Mouse (Mus musculus): ENCODE data around the gene Gtf2h4. TPM values are rescaled to one million over a fixed set of nuclear protein-coding genes. Genes with fewer than 3 reads are reported as not detected.

Gene Gtf2h4
- total and polyA plus RNA-seq, 3 experiments: 76.3 to 97.6 TPM; not detected in 1

DNA sequence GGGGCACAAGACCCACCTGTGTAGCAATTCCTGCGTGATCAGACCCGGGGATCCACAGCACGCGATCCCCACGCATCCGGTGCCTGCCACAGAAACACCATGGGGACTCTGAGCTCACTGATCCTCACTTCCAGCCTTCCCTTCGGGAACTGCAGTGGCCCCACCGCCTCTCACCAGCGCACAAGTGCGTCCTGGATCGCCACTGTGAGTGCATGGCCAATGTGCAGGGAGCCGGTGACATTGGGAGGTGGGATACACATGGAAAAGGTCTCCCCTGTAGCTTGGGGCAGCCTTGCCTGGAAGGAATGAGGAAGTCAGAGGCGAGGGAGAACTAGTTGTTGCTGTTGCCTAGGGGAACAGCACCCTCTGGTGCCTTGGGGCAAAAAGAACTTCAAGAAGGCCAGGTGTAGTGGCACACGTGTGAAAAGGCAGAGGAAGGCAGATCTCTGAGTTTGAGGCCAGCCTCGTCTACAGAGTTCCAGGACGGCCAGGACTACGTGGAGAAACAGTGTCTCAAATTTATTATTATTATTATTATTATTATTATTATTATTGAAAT, 7.5 kb downstream of the Gtf2h4 start:
- peaks cover 6% of the 10 kb centered on the region for H3K79me2 ChIP-seq (ENCODE audit: control insufficient read depth, insufficient read depth, low read length, poor library complexity)
- no peak overlapping the region; a peak in 1 of 4 replicates for H3K4me3 ChIP-seq (ENCODE audit: control insufficient read depth in 1 of 2, insufficient read depth in 1 of 2, low read depth in 2 of 2, low read length in 2 of 2)
- no peak overlapping the region for H3K9ac ChIP-seq (ENCODE audit: control insufficient read depth, low read depth, low read length, poor library complexity, severe bottlenecking)
- H3K4me1 ChIP-seq (ENCODE audit: control insufficient read depth in 1 of 2, insufficient read depth in 2 of 2, low read length in 2 of 2): peaks cover 0 to 4% of the 10 kb centered on the region in 2 experiments; a peak in 2 of 4 replicates
- no peaks in the 10 kb centered on the region for H3K27me3 ChIP-seq (ENCODE audit: control insufficient read depth in 1 of 2, insufficient read depth in 2 of 2, low read length in 2 of 2)
- TF ChIP-seq SMC3 (IDR thresholded peaks at IDR 0.05; ENCODE audit: low read depth, low read length): peak; percentile 44
- TF ChIP-seq POLR2A (IDR thresholded peaks at IDR 0.05; ENCODE audit: control insufficient read depth in 1 of 2, insufficient read depth in 1 of 2, low read depth in 1 of 2, low read length in 2 of 2, poor library complexity in 1 of 2): no peak
- no peak for TF ChIP-seq TAL1 (IDR thresholded peaks at IDR 0.05; ENCODE audit: low read length)
- TF ChIP-seq USF2 (IDR thresholded peaks at IDR 0.05; ENCODE audit: borderline replicate concordance in 1 of 2, insufficient read depth in 1 of 2, low read depth in 1 of 2, low read length in 2 of 2): no peak
- TF ChIP-seq UBTF (IDR thresholded peaks at IDR 0.05; ENCODE audit: borderline replicate concordance, insufficient read depth, low read depth, low read length): no peak
- peak; percentile 60 for TF ChIP-seq RAD21 (IDR thresholded peaks at IDR 0.05; ENCODE audit: low read depth, low read length)
- TF ChIP-seq ELF1 (IDR thresholded peaks at IDR 0.05; ENCODE audit: low read depth, low read length): 0 out of 2 replicates have a peak, but pooled peaks have one; percentile 14
- TF ChIP-seq CTCF (IDR thresholded peaks at IDR 0.05 in 2 of 3, conservative IDR thresholded peaks at IDR 0.05 in 1 of 3; ENCODE audit: control insufficient read depth in 1 of 3, insufficient read depth in 1 of 3, low read depth in 2 of 3, low read length in 3 of 3, poor library complexity in 1 of 3, severe bottlenecking in 1 of 3): peak; percentile 28 to 74 (median 68); a peak in 5 of 6 replicates
- H3K9me3 ChIP-seq (replicated peaks; ENCODE audit: insufficient read depth, low read length): no peaks in the 10 kb centered on the region
- DNase-seq (ENCODE audit: low read depth, low spot score): peak; percentile 84
- no peak overlapping the region for H3K27ac ChIP-seq (ENCODE audit: control insufficient read depth, low read depth, low read length)
- no peaks in the 10 kb centered on the region for H3K36me3 ChIP-seq (ENCODE audit: control insufficient read depth in 1 of 2, insufficient read depth in 2 of 2, low read length in 2 of 2)

- no peak overlapping the region for H3K27ac ChIP-seq (ENCODE audit: control insufficient read depth, low read depth, low read length)
- H3K9ac ChIP-seq (ENCODE audit: control insufficient read depth, low read depth, low read length, poor library complexity, severe bottlenecking): no peak overlapping the region
- no peak for TF ChIP-seq ETS1 (IDR thresholded peaks at IDR 0.05; ENCODE audit: low read depth, low read length)
- no peak for TF ChIP-seq SIN3A (IDR thresholded peaks at IDR 0.05; ENCODE audit: low read length)
- TF ChIP-seq MEF2A (IDR thresholded peaks at IDR 0.05; ENCODE audit: extremely low read depth, insufficient replicate concordance, low read depth, low read length, poor library complexity, severe bottlenecking): no peak
- TF ChIP-seq POLR2A (IDR thresholded peaks at IDR 0.05; ENCODE audit: control insufficient read depth in 1 of 2, insufficient read depth in 1 of 2, low read depth in 1 of 2, low read length in 2 of 2, poor library complexity in 1 of 2): no peak
- TF ChIP-seq POLR2AphosphoS5 (IDR thresholded peaks at IDR 0.05; ENCODE audit: borderline replicate concordance, low read depth, low read length): no peak
- no peak for TF ChIP-seq RCOR1 (IDR thresholded peaks at IDR 0.05; ENCODE audit: low read depth, low read length)
- no peak for TF ChIP-seq USF1 (IDR thresholded peaks at IDR 0.05; ENCODE audit: low read depth, low read length)
- H3K4me1 ChIP-seq (ENCODE audit: control insufficient read depth in 1 of 2, insufficient read depth in 2 of 2, low read length in 2 of 2): no peaks in the 10 kb centered on the region
- peaks cover 0 to 7% of the 10 kb centered on the region in 2 experiments; a peak in 1 of 4 replicates for H3K27me3 ChIP-seq (ENCODE audit: control insufficient read depth in 1 of 2, insufficient read depth in 2 of 2, low read length in 2 of 2)
- no peak for DNase-seq (ENCODE audit: low read depth, low spot score)
- no peaks in the 10 kb centered on the region for H3K79me2 ChIP-seq (ENCODE audit: control insufficient read depth, insufficient read depth, low read length, poor library complexity)
- H3K4me3 ChIP-seq (ENCODE audit: control insufficient read depth in 1 of 2, insufficient read depth in 1 of 2, low read depth in 2 of 2, low read length in 2 of 2): no peak overlapping the region
- H3K9me3 ChIP-seq (replicated peaks; ENCODE audit: insufficient read depth, low read length): no peaks in the 10 kb centered on the region
- H3K36me3 ChIP-seq (ENCODE audit: control insufficient read depth in 1 of 2, insufficient read depth in 2 of 2, low read length in 2 of 2): no peaks in the 10 kb centered on the region
Measured at GRCm38 (mm10) chr17:35653086-35653485, 20.5 kb downstream of the Gtf2h4 start.
